Mouse (Mus musculus) cortical plate, adult 2 months (tissue): ENCODE measurements at regions not wholly inside any gene's neighbourhood (a gene's known extent, or its start where the extent isn't known, plus 50 kb on each side); places are given as distances from the start of the nearest gene placed in this dataset.

Source experiments
- CTCF ChIP-seq: fragments of 200-500 bp; IDR thresholded peaks from 2 replicates; pipeline ENCODE4 v1.5.1; 2011; ENCODE audit warnings: mild to moderate bottlenecking, control low read depth, low read length; ENCODE audit not compliant: insufficient read depth; ENCODE audit errors: extremely low read depth
- POLR2A ChIP-seq: fragments of 200-500 bp; IDR thresholded peaks from 2 replicates; pipeline ENCODE4 v1.6.1; 2011; ENCODE audit warnings: mild to moderate bottlenecking, low read length, control low read depth; ENCODE audit not compliant: insufficient read depth; ENCODE audit errors: extremely low read depth

- TF ChIP-seq CTCF (no peak), POLR2A (no peak)
Measured at GRCm38 (mm10) chr3:157404054-157404453, 129.9 kb upstream of the Zranb2 start.
